In the genomic region with DNA sequence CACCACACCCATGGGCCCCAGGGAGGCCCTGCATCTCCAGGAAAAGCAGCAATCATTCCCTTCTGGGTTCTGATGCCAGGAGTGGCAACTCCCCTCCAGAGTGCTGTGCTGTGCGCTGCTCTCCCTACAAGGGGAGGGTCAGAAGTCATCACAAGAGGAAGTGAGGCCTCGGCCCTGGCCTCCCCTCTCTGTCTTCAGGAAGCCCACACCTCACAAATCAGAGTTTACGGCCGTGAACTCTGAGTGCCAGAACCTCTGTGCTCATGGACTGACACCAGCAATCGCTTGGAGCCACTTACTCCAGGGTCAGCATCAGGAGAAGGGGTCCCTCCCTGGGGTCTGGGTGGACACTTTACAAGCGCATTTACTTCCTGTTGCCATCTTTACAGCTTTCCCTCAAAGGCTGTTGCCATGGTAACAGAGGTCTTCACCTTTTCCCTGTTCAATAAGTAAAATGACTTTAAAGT, we compare ENCODE assay signal across 11 mouse cellular contexts. TPM values are rescaled to one million over a fixed set of nuclear protein-coding genes. Genes with fewer than 3 reads are reported as not detected.
DNase-seq lines count a peak whose midpoint lies in the region.
"Had no signal": no experiment of that assay in that cellular context is flagged by ENCODE, and none has a peak within 500 bp of the region (broad histone marks: within the 10 kb centered on the region; RNA-seq: fewer than 3 reads in every experiment).

No protein-coding gene starts in this region.

- DNase-seq in heart, adult 9 months (ENCODE audit: low spot score in 2 of 2), result peak; percentile 21 to 22
- no peak for DNase-seq in heart, postnatal 25 days (ENCODE audit: low spot score)
- DNase-seq in spleen, postnatal 36 days (ENCODE audit: low spot score in 2 of 2), result peak; percentile 8 to 9
- no peak for DNase-seq in spleen, adult 12 weeks (ENCODE audit: low spot score)
- peak; percentile 25 for DNase-seq in kidney, postnatal 14 days
- DNase-seq in frontal cortex, postnatal 14 days (ENCODE audit: low spot score in 2 of 2), result no peak
- DNase-seq in thymus, postnatal 36 days, result no peak
- DNase-seq in spleen, postnatal 10 days (ENCODE audit: low spot score in 2 of 2), result no peak
- DNase-seq: adrenal gland, postnatal 10 days; cerebellum, adult 11 months; right cerebral cortex, postnatal 14 days had no signal

- intact Hi-C loops in heart, postnatal 25 days (cut with DNase I), result no loop called here

RNA-seq across cellular contexts. Expression of a gene that starts 55.2 kb away (rescaled TPM):
- 10 to 100 TPM; 22.5 to 29.1 TPM for total RNA-seq in heart, postnatal 25 days (2021)

Comparison
In these comparisons a context has a peak if more than half of its experiments do, and no peak if none do; other contexts are left out.
1. DNase-seq: peak in heart, adult 9 months (2 of 2), spleen, postnatal 36 days (2 of 2) and kidney, postnatal 14 days (single experiment); none in heart, postnatal 25 days (single experiment), spleen, adult 12 weeks (single experiment), frontal cortex, postnatal 14 days (0 of 2), thymus, postnatal 36 days (0 of 2) and spleen, postnatal 10 days (0 of 2).